26 mouse cellular contexts compared by ENCODE assay signal in genomic region chr6:135212666-135213065, GRCm38 (mm10). TPM values are rescaled to one million over a fixed set of nuclear protein-coding genes. Genes with fewer than 3 reads are reported as not detected.
"Had no signal": no experiment of that assay in that cellular context is flagged by ENCODE, and none has a peak within 500 bp of the region (broad histone marks: within the 10 kb centered on the region; RNA-seq: fewer than 3 reads in every experiment).

No protein-coding gene starts in this region.

- ATAC-seq: liver, embryonic 12.5 days; liver, postnatal 0 days; lung, postnatal 0 days; midbrain, embryonic 13.5 days; midbrain, embryonic 15.5 days; midbrain, embryonic 16.5 days had no signal

- DNase-seq: left cerebral cortex, postnatal 4 days; liver; liver, embryonic 13.5 days; liver, postnatal 0 days; lung, adult 18-20 months; lung, adult 2 months; lung, embryonic 14.5 days; lung, postnatal 10 days; lung, postnatal 14 days; lung, postnatal 36 days; lung, postnatal 4 days; midbrain, embryonic 14.5 days had no signal

RNA-seq across cellular contexts. Expression of gene Gsg1, which starts 41.5 kb away (rescaled TPM):
- total RNA-seq: left cerebral cortex, adult 18-20 months; left cerebral cortex, adult 2 months; left cerebral cortex, adult 8-10 months; left cerebral cortex, postnatal 10 days; left cerebral cortex, postnatal 14 days; left cerebral cortex, postnatal 25 days; left cerebral cortex, postnatal 36 days; left cerebral cortex, postnatal 4 days; liver, adult 2 months; megakaryocyte progenitor cell, adult 5-6 weeks had no signal
- polyA plus RNA-seq: midbrain, embryonic 15.5 days had no signal
